Mouse (Mus musculus) spleen, postnatal 4 days (tissue): ENCODE measurements around the gene Olfr1181.
"Not testable (repeated sequence)": the region's sequence is repeated elsewhere in the genome, so short reads cannot be mapped to it uniquely, and the experiment has no call there.

Experiments used
- DNase-seq, 2 experiments: peaks; one replicate each; pipeline ENCODE4 v3.0.0; 2022; ENCODE audit warnings: low spot score in 2 of 2

Olfr1181 gene

GRCm38 (mm10) chr2:88426071-88426470 is at the start of gene Olfr1181:
TSS of gene Olfr1181 (minus strand) at chr2:88426171.
- DNase-seq = no peak

- not testable (repeated sequence) for DNase-seq
Observed at GRCm38 (mm10) chr2:88454567-88454966, 28.6 kb upstream of the Olfr1181 start, which contains the start of gene Olfr1183. TSS of gene Olfr1183 (plus strand) at chr2:88454867.

GRCm38 (mm10) chr2:88449031-88449430 is 23.1 kb upstream of the Olfr1181 start, which contains the start of gene Gm13757:
TSS of gene Gm13757 (minus strand) at chr2:88449131.
- no peak for DNase-seq

GRCm38 (mm10) chr2:88419051-88419450 is 6.9 kb downstream of the Olfr1181 start, which contains the start of gene Olfr1180:
TSS of gene Olfr1180 (minus strand) at chr2:88419151.
- no peak for DNase-seq

- no peak for DNase-seq
Observed at GRCm38 (mm10) chr2:88406353-88406752, 19.6 kb downstream of the Olfr1181 start, which contains the start of gene Olfr1179. TSS of gene Olfr1179 (minus strand) at chr2:88406453.

- no peak for DNase-seq
Observed at GRCm38 (mm10) chr2:88386762-88387161, 39.2 kb downstream of the Olfr1181 start, which contains the start of gene Olfr1178. TSS of gene Olfr1178 (plus strand) at chr2:88387062.
